Mouse (Mus musculus): Measurements from ENCODE around the gene Vegfd.

DNA sequence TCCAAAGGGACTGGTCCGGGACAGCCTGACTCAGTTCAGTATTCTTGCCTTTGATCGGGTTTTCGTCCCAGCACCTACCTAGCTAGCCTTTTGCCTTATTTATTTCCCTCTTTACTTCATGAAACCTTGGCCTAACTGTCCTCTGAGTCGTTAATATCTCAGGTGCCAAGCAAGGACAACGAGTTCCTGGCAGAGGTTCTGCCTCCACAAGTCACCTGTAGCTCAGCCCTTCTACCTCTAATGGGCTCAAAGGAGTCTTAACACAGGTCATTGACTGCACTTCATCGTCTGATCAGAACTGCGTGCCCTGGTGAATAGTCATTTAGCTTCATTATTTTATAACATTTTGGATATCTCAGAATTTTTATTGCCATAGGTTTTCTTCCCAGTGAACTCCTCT, 66.3 kb downstream of the Vegfd start:
- TF ChIP-seq CTCF (IDR thresholded peaks at IDR 0.05) = no peak
- no peak for TF ChIP-seq EP300 (IDR thresholded peaks at IDR 0.05)
